Comparison of ENCODE assay signal across 8 mouse cellular contexts in genomic region chr15:79027291-79028205, GRCm38 (mm10). TPM values are rescaled to one million over a fixed set of nuclear protein-coding genes. Genes with fewer than 3 reads are reported as not detected.
DNase-seq lines count a peak whose midpoint lies in the region; ATAC-seq and TF ChIP-seq lines count a peak whose summit lies in the region.

No protein-coding gene starts in this region.

- H3K4me1 ChIP-seq in lung, embryonic 14.5 days (ENCODE audit: insufficient read depth), result peaks cover 21% of the 10 kb centered on the region; the same call in 1 of the 2 replicates
- H3K4me1 ChIP-seq in heart, adult 2 months (ENCODE audit: control insufficient read depth, insufficient read depth, low read length), result peaks cover 3% of the 10 kb centered on the region
- H3K4me1 ChIP-seq in kidney, adult 2 months (ENCODE audit: control insufficient read depth, insufficient read depth, low read length), result peaks cover 18% of the 10 kb centered on the region; the same call in 1 of the 2 replicates

- intact Hi-C loops in heart, adult 2 months (cut with DNase I), result loop anchor here (2.0 to 5.0 kb wide), 3 partner anchors 35 to 115 kb away; partner anchors contain the start of genes Ankrd54 and Pdxp

- H3K9me3 ChIP-seq in lung, embryonic 14.5 days (ENCODE audit: low read depth, low read length), result no peaks in the 10 kb centered on the region

- H3K4me2 ChIP-seq in lung, embryonic 14.5 days, result peak overlapping the region; percentile 97

- WGBS in lung, embryonic 14.5 days, result 5% methylated on average over 45 of the region's 46 CpGs
- WGBS in heart, adult 2 months, result 8% methylated on average over 46 of the region's 46 CpGs
- WGBS in kidney, adult 2 months, result 6% methylated on average over 46 of the region's 46 CpGs

- peak overlapping the region; percentile 99 for H3K27ac ChIP-seq in lung, embryonic 14.5 days (ENCODE audit: low read depth)
- H3K27ac ChIP-seq in heart, adult 2 months, result peak overlapping the region; percentile 99
- H3K27ac ChIP-seq in kidney, adult 2 months (ENCODE audit: insufficient read depth, low read depth, low read length), result peak overlapping the region; percentile 89

- TF ChIP-seq EP300 in heart, adult 2 months (IDR thresholded peaks at IDR 0.05; ENCODE audit: insufficient read depth, low read depth, low read length), result no peak

- no peaks in the 10 kb centered on the region for H3K79me2 ChIP-seq in heart, adult 2 months (replicated peaks; ENCODE audit: control insufficient read depth, insufficient read depth, low read length)

- no peak for ATAC-seq in lung, embryonic 14.5 days (ENCODE audit: insufficient read depth)

- peak; percentile 48 for DNase-seq in lung, embryonic 14.5 days
- DNase-seq in lung, postnatal 25 days (ENCODE audit: low spot score), result no peak
- DNase-seq in cerebellum, adult 11-12 months, result peak; percentile 76
- peak in 1 of 2 experiments; percentile 74 for DNase-seq in heart, adult 2 months
- DNase-seq in kidney, adult 2 months, result peak; percentile 44
- peak; percentile 49 for DNase-seq in lung, postnatal 14 days
- DNase-seq in testis, postnatal 14 days (ENCODE audit: low spot score), result peak; percentile 81
- DNase-seq in c-Kit-positive CD71-positive TER-119-positive erythroid progenitor cells, embryonic 14.5 days (ENCODE audit: low spot score), result no peak

- H3K9ac ChIP-seq in lung, embryonic 14.5 days, result peak overlapping the region; percentile 100
- H3K9ac ChIP-seq in heart, adult 2 months (ENCODE audit: low read depth, low read length), result peak overlapping the region; percentile 96

- TF ChIP-seq POLR2A in heart, adult 2 months (IDR thresholded peaks at IDR 0.05; ENCODE audit: insufficient read depth, low read depth, low read length), result no peak
- TF ChIP-seq POLR2A in kidney, adult 2 months (IDR thresholded peaks at IDR 0.05; ENCODE audit: low read depth, low read length), result no peak

- H3K4me3 ChIP-seq in lung, embryonic 14.5 days (ENCODE audit: low read depth, low read length), result peak overlapping the region; percentile 78
- H3K4me3 ChIP-seq in heart, adult 2 months, result peak overlapping the region; percentile 66
- H3K4me3 ChIP-seq in kidney, adult 2 months (ENCODE audit: insufficient read depth, low read depth, low read length), result peak overlapping the region; percentile 69

- no peaks in the 10 kb centered on the region for H3K27me3 ChIP-seq in lung, embryonic 14.5 days (ENCODE audit: insufficient read depth, low read length)
- H3K27me3 ChIP-seq in heart, adult 2 months (ENCODE audit: control insufficient read depth, insufficient read depth, low read length), result no peaks in the 10 kb centered on the region
- H3K27me3 ChIP-seq in kidney, adult 2 months (replicated peaks; ENCODE audit: control insufficient read depth, insufficient read depth, low read length), result no peaks in the 10 kb centered on the region

- H3K36me3 ChIP-seq in lung, embryonic 14.5 days (ENCODE audit: insufficient read depth), result no peaks in the 10 kb centered on the region
- H3K36me3 ChIP-seq in heart, adult 2 months (ENCODE audit: control insufficient read depth, insufficient read depth, low read length), result no peaks in the 10 kb centered on the region
- no peaks in the 10 kb centered on the region for H3K36me3 ChIP-seq in kidney, adult 2 months (ENCODE audit: control insufficient read depth, insufficient read depth, low read length)

- TF ChIP-seq CTCF in lung, embryonic 14.5 days (IDR thresholded peaks at IDR 0.05; ENCODE audit: low read depth), result no peak
- no peak for TF ChIP-seq CTCF in heart, adult 2 months (IDR thresholded peaks at IDR 0.05)
- TF ChIP-seq CTCF in kidney, adult 2 months (conservative IDR thresholded peaks at IDR 0.05; ENCODE audit: insufficient read depth, insufficient read length, low read depth, low read length), result no peak

RNA-seq across cellular contexts. Expression of gene H1f0, which starts 0.7 kb away (rescaled TPM):
- polyA plus RNA-seq in lung, embryonic 14.5 days (2014; fragmentation: Nextera tagmentation; extraction: Ambion mirVana), result 201 and 209 TPM in 2 replicates
- total RNA-seq in heart, adult 2 months (2021), result 10 to 100 TPM; 73.3 to 82.4 TPM
- 54.2 and 66.4 TPM in 2 replicates for polyA plus RNA-seq in heart, adult 2 months (2012; rRNA removed)
- 123 and 145 TPM in 2 replicates for polyA plus RNA-seq in kidney, adult 2 months (2012; rRNA removed)

RNA-seq across cellular contexts. Expression of gene Galr3, which starts 14.1 kb away (rescaled TPM):
- polyA plus RNA-seq in lung, embryonic 14.5 days (2014; fragmentation: Nextera tagmentation; extraction: Ambion mirVana), result not detected in 2 replicates
- total RNA-seq in heart, adult 2 months (2021), result not detected
- not detected in 2 replicates for polyA plus RNA-seq in heart, adult 2 months (2012; rRNA removed)
- polyA plus RNA-seq in kidney, adult 2 months (2012; rRNA removed), result 0.64 and 1.2 TPM in 2 replicates

RNA-seq across cellular contexts. Expression of gene Ankrd54, which starts 35.1 kb away (rescaled TPM):
- 54.4 and 55.4 TPM in 2 replicates for polyA plus RNA-seq in lung, embryonic 14.5 days (2014; fragmentation: Nextera tagmentation; extraction: Ambion mirVana)
- total RNA-seq in heart, adult 2 months (2021), result 1 to 10 TPM; 5.5 to 8.5 TPM
- 12.2 and 14.2 TPM in 2 replicates for polyA plus RNA-seq in heart, adult 2 months (2012; rRNA removed)
- polyA plus RNA-seq in kidney, adult 2 months (2012; rRNA removed), result 38.9 and 52.2 TPM in 2 replicates

RNA-seq across cellular contexts. Expression of gene Eif3l, which starts 47.4 kb away (rescaled TPM):
- 243 and 249 TPM in 2 replicates for polyA plus RNA-seq in lung, embryonic 14.5 days (2014; fragmentation: Nextera tagmentation; extraction: Ambion mirVana)
- total RNA-seq in heart, adult 2 months (2021), result 10 to 100 TPM; 63.9 to 69.2 TPM
- polyA plus RNA-seq in heart, adult 2 months (2012; rRNA removed), result 90.3 and 116 TPM in 2 replicates
- 172 and 183 TPM in 2 replicates for polyA plus RNA-seq in kidney, adult 2 months (2012; rRNA removed)

Comparison
In these comparisons a context has a peak if more than half of its experiments do, and no peak if none do; other contexts are left out.
1. DNase-seq: peak in lung, embryonic 14.5 days (single experiment), cerebellum, adult 11-12 months (single experiment), kidney, adult 2 months (single experiment), lung, postnatal 14 days (single experiment) and testis, postnatal 14 days (single experiment); none in lung, postnatal 25 days (single experiment) and c-Kit-positive CD71-positive TER-119-positive erythroid progenitor cells, embryonic 14.5 days (single experiment).
2. Peak in every context shown above with its lines, with median percentiles within 50 percentile points of each other: H3K27ac ChIP-seq and H3K4me3 ChIP-seq.